Mouse (Mus musculus) erythroblast, embryonic 14.5 days (primary cell): Measurements from ENCODE around the gene Corin. TPM values are rescaled to one million over a fixed set of nuclear protein-coding genes. Genes with fewer than 3 reads are reported as not detected.

ENCODE experiments used
- H3K27me3 ChIP-seq: 2 replicates; pipeline ENCODE4 v1.6.1; 2012; ENCODE audit warnings: inconsistent platforms; ENCODE audit not compliant: control insufficient read depth
- H3K36me3 ChIP-seq: 2 replicates; pipeline ENCODE4 v1.6.1; 2012; ENCODE audit warnings: mild to moderate bottlenecking, inconsistent platforms; ENCODE audit not compliant: control insufficient read depth
- H3K4me1 ChIP-seq: 2 replicates; pipeline ENCODE4 v1.6.1; 2012; ENCODE audit warnings: inconsistent platforms; ENCODE audit not compliant: control insufficient read depth
- H3K4me3 ChIP-seq: replicated peaks from 2 replicates; pipeline ENCODE3; 2012; ENCODE audit warnings: moderate library complexity, mild to moderate bottlenecking, inconsistent platforms
- H3K9me3 ChIP-seq: 2 replicates; pipeline ENCODE4 v1.6.1; 2012; ENCODE audit warnings: low read length, inconsistent platforms, mixed read lengths; ENCODE audit not compliant: control insufficient read depth
- GATA1 ChIP-seq: IDR thresholded peaks from 2 replicates; pipeline ENCODE4 v1.6.1; 2012; ENCODE audit warnings: low read length, inconsistent platforms, mixed read lengths
- TAL1 ChIP-seq: IDR thresholded peaks from 3 replicates; pipeline ENCODE4 v1.6.1; 2012; ENCODE audit warnings: low read length, inconsistent platforms, mixed read lengths
- polyA plus RNA-seq: library from polyadenylated mRNA; stranded (reverse); fragments of >175 nt; gene quantifications from 2 replicates; pipeline ENCODE4 v1.2.3, GENCODE M21; 2012

The Corin gene
- polyA plus RNA-seq, 1 experiment, result not detected

GRCm38 (mm10) chr5:72403376-72403775, 100.9 kb downstream of the Corin start:
- Histone ChIP-seq H3K9me3 (no peaks in the 10 kb centered on the region), H3K4me1 (no peaks in the 10 kb centered on the region), H3K27me3 (no peaks in the 10 kb centered on the region), H3K4me3 (no peak overlapping the region), H3K36me3 (no peaks in the 10 kb centered on the region)
- TF ChIP-seq TAL1 (no peak), GATA1 (no peak)

GRCm38 (mm10) chr5:72402913-72403312, 101.4 kb downstream of the Corin start:
- Histone ChIP-seq H3K27me3 (no peaks in the 10 kb centered on the region), H3K4me1 (no peaks in the 10 kb centered on the region), H3K36me3 (no peaks in the 10 kb centered on the region), H3K9me3 (no peaks in the 10 kb centered on the region), H3K4me3 (no peak overlapping the region)
- no peak for TF ChIP-seq TAL1
- TF ChIP-seq GATA1, result no peak

GRCm38 (mm10) chr5:72401778-72402177, 102.5 kb downstream of the Corin start:
- H3K9me3 ChIP-seq, result no peaks in the 10 kb centered on the region
- no peaks in the 10 kb centered on the region for H3K27me3 ChIP-seq
- no peaks in the 10 kb centered on the region for H3K36me3 ChIP-seq
- no peaks in the 10 kb centered on the region for H3K4me1 ChIP-seq
- TF ChIP-seq TAL1 (no peak), GATA1 (no peak)
- H3K4me3 ChIP-seq, result no peak overlapping the region

DNA sequence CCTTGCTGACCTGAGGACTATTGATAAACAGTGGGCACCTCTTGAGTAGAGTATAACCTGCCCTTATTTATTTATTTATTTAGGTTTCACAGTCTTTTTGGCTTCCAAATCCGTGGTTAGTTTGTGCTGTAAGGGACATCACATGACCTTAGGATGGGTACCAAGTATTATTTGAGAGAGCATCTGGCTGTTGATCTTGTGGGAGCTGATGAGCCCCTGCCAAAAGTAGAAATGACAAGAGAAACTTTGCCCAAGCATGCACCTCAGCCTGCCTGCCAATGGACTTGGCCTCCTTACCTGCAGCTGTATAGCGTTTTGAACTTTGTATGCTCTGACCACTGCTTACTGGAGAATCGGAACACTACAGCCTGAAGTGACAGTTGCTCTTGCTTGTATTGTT, 103.0 kb downstream of the Corin start:
- H3K4me1 ChIP-seq, result no peaks in the 10 kb centered on the region
- no peak overlapping the region for H3K4me3 ChIP-seq
- H3K36me3 ChIP-seq, result no peaks in the 10 kb centered on the region
- no peaks in the 10 kb centered on the region for H3K9me3 ChIP-seq
- TF ChIP-seq TAL1, result no peak
- no peak for TF ChIP-seq GATA1
- H3K27me3 ChIP-seq, result no peaks in the 10 kb centered on the region

GRCm38 (mm10) chr5:72382148-72382547, 122.1 kb downstream of the Corin start:
- H3K4me1 ChIP-seq, result no peaks in the 10 kb centered on the region
- no peaks in the 10 kb centered on the region for H3K27me3 ChIP-seq
- H3K4me3 ChIP-seq, result no peak overlapping the region

GRCm38 (mm10) chr5:72380616-72381015, 123.7 kb downstream of the Corin start:
- Histone ChIP-seq H3K4me3 (no peak overlapping the region), H3K4me1 (no peaks in the 10 kb centered on the region), H3K9me3 (no peaks in the 10 kb centered on the region), H3K27me3 (no peaks in the 10 kb centered on the region), H3K36me3 (no peaks in the 10 kb centered on the region)
- TF ChIP-seq TAL1 (no peak), GATA1 (no peak)

More at GRCm38 (mm10) chr5:72382148-72382547, 122.1 kb downstream of the Corin start:
- no peaks in the 10 kb centered on the region for H3K36me3 ChIP-seq
- TF ChIP-seq TAL1 (no peak), GATA1 (no peak)
- H3K9me3 ChIP-seq, result no peaks in the 10 kb centered on the region

DNA sequence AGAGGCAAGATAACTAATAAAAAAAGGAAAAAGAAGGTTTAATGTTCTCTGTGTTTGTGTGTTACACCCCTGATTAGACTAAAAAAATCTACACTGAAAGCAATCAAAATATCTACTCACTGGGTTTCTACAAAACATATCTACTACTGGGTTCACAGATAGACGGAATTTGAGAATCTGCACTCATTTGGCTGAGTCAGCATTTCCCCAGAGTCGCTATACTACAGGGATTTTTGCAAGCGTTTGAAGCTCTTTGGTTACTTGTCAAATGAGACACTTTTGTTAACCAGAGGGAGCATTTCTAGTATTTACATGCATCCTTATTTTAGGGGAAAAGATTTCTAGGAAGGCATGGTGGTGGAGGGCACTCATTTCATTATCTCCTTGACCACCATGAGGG, 136.3 kb downstream of the Corin start:
- Histone ChIP-seq H3K36me3 (no peaks in the 10 kb centered on the region), H3K4me1 (no peaks in the 10 kb centered on the region), H3K9me3 (no peaks in the 10 kb centered on the region), H3K4me3 (no peak overlapping the region), H3K27me3 (no peaks in the 10 kb centered on the region)
- TF ChIP-seq TAL1 (no peak), GATA1 (no peak)

DNA sequence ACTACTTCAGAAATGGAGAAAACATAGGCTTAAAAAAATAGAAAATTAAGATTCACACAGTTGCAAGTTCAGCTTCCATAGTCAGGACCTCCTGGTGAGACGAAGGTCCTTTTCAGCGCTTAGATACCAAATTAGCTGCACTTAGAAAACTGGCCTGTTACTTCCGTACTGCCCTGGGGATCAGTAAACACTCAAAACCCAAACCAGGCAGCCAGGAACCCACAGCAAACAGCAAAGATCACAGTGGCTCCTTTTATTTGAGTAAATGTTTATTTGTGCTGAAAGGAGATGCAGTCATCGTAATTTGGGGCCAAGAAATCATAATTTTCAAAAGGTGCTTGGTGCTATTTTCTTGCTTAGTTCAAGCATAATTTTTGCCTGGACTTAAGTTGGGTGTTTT, 138.5 kb downstream of the Corin start:
- Histone ChIP-seq H3K4me1 (no peaks in the 10 kb centered on the region), H3K27me3 (no peaks in the 10 kb centered on the region), H3K9me3 (no peaks in the 10 kb centered on the region), H3K4me3 (no peak overlapping the region), H3K36me3 (no peaks in the 10 kb centered on the region)
- TF ChIP-seq TAL1 (no peak), GATA1 (no peak)

GRCm38 (mm10) chr5:72363838-72364237, 140.4 kb downstream of the Corin start:
- Histone ChIP-seq H3K9me3 (no peaks in the 10 kb centered on the region), H3K36me3 (no peaks in the 10 kb centered on the region), H3K4me1 (no peaks in the 10 kb centered on the region), H3K4me3 (no peak overlapping the region), H3K27me3 (no peaks in the 10 kb centered on the region)
- TF ChIP-seq GATA1, result no peak
- no peak for TF ChIP-seq TAL1

DNA sequence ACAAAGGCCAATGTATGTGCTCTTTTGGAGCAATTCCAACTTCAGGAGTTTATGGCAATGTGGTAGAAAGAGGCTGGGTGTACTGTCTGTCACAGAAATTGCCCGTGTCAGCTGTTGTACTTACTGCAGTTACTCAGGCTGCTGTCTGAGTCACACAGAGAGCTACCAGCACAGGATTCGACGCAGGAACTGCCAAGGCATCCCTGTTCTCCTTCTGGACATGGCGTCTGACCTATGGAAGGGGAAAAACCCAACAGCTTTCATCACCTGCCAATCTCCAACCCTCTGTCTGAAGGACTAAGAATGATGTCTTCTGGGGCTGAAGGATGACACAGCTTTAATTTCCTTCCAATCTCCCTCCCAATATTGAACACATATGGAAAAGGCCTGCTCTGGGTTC, 150.5 kb downstream of the Corin start:
- H3K4me3 ChIP-seq, result no peak overlapping the region
- no peaks in the 10 kb centered on the region for H3K27me3 ChIP-seq
- H3K4me1 ChIP-seq, result no peaks in the 10 kb centered on the region
- TF ChIP-seq TAL1 (no peak), GATA1 (no peak)
- no peaks in the 10 kb centered on the region for H3K9me3 ChIP-seq
- H3K36me3 ChIP-seq, result no peaks in the 10 kb centered on the region
